Mouse (Mus musculus) liver, embryonic 11.5 days (tissue): Measurements from ENCODE around the gene Mup5. TPM values are rescaled to one million over a fixed set of nuclear protein-coding genes. Genes with fewer than 3 reads are reported as not detected.
"Not testable (repeated sequence)": the region's sequence is repeated elsewhere in the genome, so short reads cannot be mapped to it uniquely, and the experiment has no call there.

Source experiments
- ATAC-seq: fragments of 200-750 bp; cut with Nextera tagmentation; replicated peaks from 2 replicates; pipeline ENCODE4 v1.8.0; 2017; ENCODE audit warnings: moderate number of reproducible peaks, mild to moderate bottlenecking, moderate TSS enrichment, moderate library complexity; ENCODE audit not compliant: low FRiP score
- DNase-seq: peaks from one replicate; pipeline ENCODE4 v3.0.0-alpha.2; 2017; ENCODE audit warnings: low spot score
- H3K27ac ChIP-seq: fragments of 300-500 bp; sonication (generic); 2 replicates; pipeline ENCODE4 v1.5.1; 2014; ENCODE audit warnings: mild to moderate bottlenecking, low read depth, low read length, control low read depth
- H3K27me3 ChIP-seq: fragments of 300-500 bp; sonication (generic); replicated peaks from 2 replicates; pipeline ENCODE4 v1.6.1; 2014; ENCODE audit warnings: low read length, mixed read lengths; ENCODE audit not compliant: control insufficient read depth, insufficient read depth
- H3K36me3 ChIP-seq: fragments of 300-500 bp; sonication (generic); 2 replicates; pipeline ENCODE4 v1.6.1; 2014; ENCODE audit warnings: mild to moderate bottlenecking, low read length, moderate library complexity, mixed read lengths; ENCODE audit not compliant: control insufficient read depth, insufficient read depth
- H3K4me1 ChIP-seq: fragments of 300-500 bp; sonication (generic); replicated peaks from 2 replicates; pipeline ENCODE4 v1.6.1; 2014; ENCODE audit warnings: low read length, mixed read lengths; ENCODE audit not compliant: control insufficient read depth, insufficient read depth
- H3K4me2 ChIP-seq: fragments of 300-500 bp; sonication (generic); 2 replicates; pipeline ENCODE4 v1.6.1; 2014; ENCODE audit warnings: mild to moderate bottlenecking, control low read depth, moderate library complexity
- H3K4me3 ChIP-seq: fragments of 300-500 bp; sonication (generic); 2 replicates; pipeline ENCODE4 v1.5.1; 2014; ENCODE audit warnings: low read depth, low read length, control low read depth
- H3K9ac ChIP-seq: fragments of 300-500 bp; sonication (generic); 2 replicates; pipeline ENCODE4 v1.6.1; 2014; ENCODE audit warnings: low read depth, low read length, control low read depth
- H3K9me3 ChIP-seq: fragments of 300-500 bp; sonication (generic); 2 replicates; pipeline ENCODE4 v1.6.1; 2016; ENCODE audit warnings: low read length, inconsistent platforms, mixed read lengths; ENCODE audit not compliant: control insufficient read depth
- WGBS: fragments of 180-500 bp; shearing (Covaris S2); extraction: QIAGEN DNeasy Blood & Tissue Kit; methylation state at CpG from one replicate; pipeline ENCODE4 v1.1.7; 2014; 5-methylcytosine and 5-hydroxymethylcytosine counted together
- polyA plus RNA-seq: library from polyadenylated mRNA; unstranded; fragments of >200 nt; fragmentation: Nextera tagmentation; extraction: Ambion mirVana; gene quantifications from 2 replicates; pipeline ENCODE4 v1.2.1, GENCODE M21; 2014

Mup5 gene
- polyA plus RNA-seq, 1 experiment from 2014 or later: not detected

DNA sequence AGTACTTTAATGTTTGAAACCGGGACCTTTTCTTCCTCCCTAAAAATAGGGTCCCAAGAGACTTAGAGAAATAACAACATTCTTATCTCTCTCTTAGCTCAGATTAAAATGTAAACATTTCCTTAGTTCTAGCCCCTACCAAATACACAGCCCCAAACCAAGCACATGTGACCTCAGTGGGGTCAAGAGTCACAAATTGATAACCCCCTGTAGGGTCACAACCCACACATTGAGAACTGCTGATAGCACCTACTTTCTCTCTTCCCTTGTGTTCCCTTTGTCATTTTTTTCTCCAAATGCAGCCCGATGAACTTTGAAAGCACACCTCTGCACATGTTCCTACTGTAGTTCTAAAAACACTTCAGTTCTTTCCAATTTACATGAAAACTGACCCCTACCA lies 19.4 kb downstream of the Mup5 start:
- Histone ChIP-seq H3K4me2 (no peak overlapping the region), H3K4me1 (no peaks in the 10 kb centered on the region), H3K4me3 (no peak overlapping the region), H3K27ac (no peak overlapping the region), H3K9me3 (no peaks in the 10 kb centered on the region), H3K36me3 (no peaks in the 10 kb centered on the region), H3K9ac (no peak overlapping the region), H3K27me3 (no peaks in the 10 kb centered on the region)
- DNase-seq: no peak
- peak; percentile 71 for ATAC-seq
- WGBS: 43% methylated on average over 2 of the region's 2 CpGs

DNA sequence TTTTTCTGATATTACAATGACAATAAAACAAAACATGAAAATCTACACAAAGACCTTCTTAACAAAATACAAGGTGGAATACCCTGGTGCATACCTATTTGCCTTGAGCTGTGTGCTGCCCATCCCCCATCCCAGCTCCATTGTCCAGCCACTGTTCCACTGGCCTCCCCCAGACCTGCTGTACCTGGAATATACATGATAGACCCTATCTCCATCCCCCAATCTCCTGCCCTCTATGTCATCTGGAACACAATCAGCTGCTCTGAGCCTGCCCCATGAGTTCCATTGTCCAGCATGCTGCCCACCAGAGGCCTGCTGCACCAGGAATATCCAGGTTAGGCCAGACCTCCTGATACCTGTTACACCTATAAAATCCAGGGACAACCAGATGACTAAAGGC lies 21.6 kb downstream of the Mup5 start:
- no peak overlapping the region for H3K4me2 ChIP-seq
- no peaks in the 10 kb centered on the region for H3K36me3 ChIP-seq
- H3K27ac ChIP-seq: no peak overlapping the region
- H3K4me3 ChIP-seq: no peak overlapping the region
- ATAC-seq: no peak
- no peaks in the 10 kb centered on the region for H3K4me1 ChIP-seq
- H3K9me3 ChIP-seq: no peaks in the 10 kb centered on the region
- H3K9ac ChIP-seq: no peak overlapping the region
- H3K27me3 ChIP-seq: no peaks in the 10 kb centered on the region
- DNase-seq: no peak

DNA sequence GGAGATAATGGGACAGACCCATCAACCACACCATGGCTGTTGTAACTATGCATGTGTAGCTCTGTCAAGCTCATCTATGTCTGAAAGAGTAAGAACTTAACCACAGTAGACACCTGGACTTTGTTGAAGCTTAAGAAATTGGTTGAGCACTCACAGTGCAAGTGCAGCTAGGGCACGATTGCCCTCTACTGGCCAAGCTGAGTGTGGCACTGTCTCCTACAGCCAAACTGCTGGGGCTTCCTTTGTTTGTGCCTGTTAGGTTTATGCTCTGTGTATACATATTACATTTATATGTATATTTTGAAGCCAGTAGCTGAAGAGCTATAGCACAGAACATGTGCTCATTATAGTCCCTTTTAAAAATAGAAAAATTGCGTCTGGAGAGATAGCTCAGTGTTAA lies 23.8 kb downstream of the Mup5 start:
- H3K27ac ChIP-seq, H3K4me3 ChIP-seq, DNase-seq, H3K9ac ChIP-seq, H3K4me2 ChIP-seq, H3K36me3 ChIP-seq, H3K4me1 ChIP-seq, H3K27me3 ChIP-seq, ATAC-seq, H3K9me3 ChIP-seq: not testable (repeated sequence)
- 24% methylated on average over 2 of the region's 2 CpGs for WGBS

DNA sequence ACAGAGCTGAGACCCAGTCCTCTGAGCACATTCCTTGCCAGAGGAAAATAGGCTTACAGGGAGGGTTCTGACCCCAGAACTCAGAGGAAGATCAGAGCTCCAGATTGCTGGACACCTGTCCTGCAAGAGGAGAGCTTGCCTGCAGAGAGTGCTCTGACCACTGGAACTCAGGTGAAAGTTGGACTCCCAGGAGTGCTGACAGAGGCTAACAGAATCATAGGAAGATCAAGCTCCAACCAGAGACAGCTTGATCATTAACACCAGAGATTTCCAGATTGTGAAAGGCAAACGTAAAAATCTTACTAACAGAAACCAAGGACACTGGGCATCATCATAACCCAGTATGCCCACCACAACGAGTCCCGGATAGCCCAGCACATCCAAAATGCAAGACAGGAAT lies 26.1 kb downstream of the Mup5 start:
- not testable (repeated sequence) for ATAC-seq, H3K27me3 ChIP-seq, DNase-seq, H3K4me2 ChIP-seq, H3K4me1 ChIP-seq, H3K9me3 ChIP-seq, H3K4me3 ChIP-seq, H3K36me3 ChIP-seq, H3K9ac ChIP-seq, H3K27ac ChIP-seq
- WGBS: 77% methylated on average over 3 of the region's 3 CpGs

DNA sequence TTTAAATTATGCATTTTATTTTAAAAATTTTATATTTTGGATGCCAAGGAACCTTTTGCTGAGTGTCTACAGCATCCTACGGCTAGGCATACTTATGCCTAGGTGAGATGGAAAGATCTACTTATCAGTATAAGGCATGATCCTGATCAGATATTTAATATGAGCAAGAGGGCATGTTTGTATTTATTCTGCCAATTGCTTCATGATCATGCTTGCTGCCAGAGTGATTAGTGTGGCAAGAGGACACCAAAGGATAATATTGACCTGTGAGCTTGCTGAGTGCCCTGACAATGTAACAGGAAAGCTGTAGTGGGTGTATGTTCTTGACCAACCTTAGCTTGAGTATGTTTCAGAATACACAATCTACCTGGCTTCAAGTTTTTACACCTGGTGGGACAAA lies 45.3 kb downstream of the Mup5 start:
- H3K4me3 ChIP-seq, H3K9ac ChIP-seq, H3K4me1 ChIP-seq, H3K27ac ChIP-seq, H3K9me3 ChIP-seq, DNase-seq, H3K27me3 ChIP-seq, H3K36me3 ChIP-seq, ATAC-seq, H3K4me2 ChIP-seq: not testable (repeated sequence)
- 83% methylated on average over 1 of the region's 1 CpGs for WGBS

DNA sequence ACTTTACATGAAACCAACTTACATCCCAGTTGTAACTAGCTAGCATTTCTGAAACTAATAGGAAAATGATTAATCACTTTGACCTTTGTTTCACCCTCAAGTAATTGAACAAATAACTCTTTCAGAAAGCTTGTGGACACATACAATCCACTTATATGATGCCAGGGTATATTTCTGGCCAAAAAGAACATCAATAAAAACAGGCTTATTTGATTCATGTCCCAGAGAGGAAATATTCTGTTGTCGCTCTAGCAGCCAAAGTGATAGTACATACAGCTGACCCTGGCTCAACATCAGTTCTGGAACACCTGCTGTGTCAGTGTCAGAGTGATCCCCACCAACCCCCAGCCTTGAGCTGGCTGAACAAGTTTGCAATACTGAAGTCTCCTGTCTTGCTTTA lies 50.8 kb downstream of the Mup5 start:
- not testable (repeated sequence) for H3K27me3 ChIP-seq, H3K4me2 ChIP-seq, H3K27ac ChIP-seq, H3K36me3 ChIP-seq, H3K9ac ChIP-seq, H3K4me1 ChIP-seq, H3K9me3 ChIP-seq, ATAC-seq, DNase-seq, H3K4me3 ChIP-seq
- WGBS: 86% methylated on average over 1 of the region's 1 CpGs

DNA sequence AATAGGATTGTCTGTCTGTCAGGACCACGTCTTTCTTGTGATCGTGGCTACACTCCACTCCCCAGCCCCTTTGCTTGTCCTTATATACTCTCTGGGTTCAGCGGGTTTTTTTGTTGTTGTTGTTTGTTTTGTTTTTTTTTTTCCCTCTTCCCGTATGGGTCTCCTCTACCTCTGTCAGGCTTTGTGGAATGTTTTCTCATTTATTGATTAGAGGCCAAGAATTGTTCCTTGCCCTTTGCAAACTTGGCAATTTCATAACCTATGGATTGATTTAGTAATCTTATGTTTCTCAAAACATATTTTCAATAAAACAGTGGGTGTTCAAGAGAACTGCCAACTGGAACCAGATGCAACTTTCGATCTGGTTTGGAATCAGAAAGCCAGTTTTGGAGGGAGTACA lies 52.9 kb downstream of the Mup5 start, which contains the start of gene Mup19:
Mup19 (minus strand) TSS at position 101 of the 400 bp plus-strand sequence.
- not testable (repeated sequence) for H3K9me3 ChIP-seq, H3K4me1 ChIP-seq, DNase-seq, H3K4me2 ChIP-seq, H3K4me3 ChIP-seq, H3K27ac ChIP-seq, ATAC-seq, H3K9ac ChIP-seq, H3K36me3 ChIP-seq, H3K27me3 ChIP-seq
- WGBS: 80% methylated on average over 1 of the region's 5 CpGs

Other genes starting within 250 kb of the Mup5 start
- gene Mup17, start 239.4 kb downstream of the Mup5 start, polyA plus RNA-seq: not detected in 2 replicates
- not detected in 2 replicates for gene Mup18, start 161.1 kb downstream of the Mup5 start, polyA plus RNA-seq
- gene Mup19, start 53.0 kb downstream of the Mup5 start, polyA plus RNA-seq: not detected in 2 replicates
- gene Mup20, start 218.9 kb upstream of the Mup5 start, polyA plus RNA-seq: not detected in 2 replicates